Mouse (Mus musculus) forebrain, embryonic 16.5 days (tissue): ENCODE measurements around the gene Mad2l2. TPM values are rescaled to one million over a fixed set of nuclear protein-coding genes. Genes with fewer than 3 reads are reported as not detected.
A peak's percentile ranks its signal among the peaks of the same experiment; 100 is the strongest.
"Not testable (repeated sequence)": the region's sequence is repeated elsewhere in the genome, so short reads cannot be mapped to it uniquely, and the experiment has no call there.

Source experiments
- ATAC-seq: fragments of 200-750 bp; cut with Nextera tagmentation; 2 replicates; pipeline ENCODE4 v1.8.0; 2017; ENCODE audit warnings: mild to moderate bottlenecking, moderate library complexity
- H3K27ac ChIP-seq: fragments of 300-500 bp; sonication (generic); 2 replicates; pipeline ENCODE4 v1.5.1; 2014; ENCODE audit warnings: low read length, control low read depth
- H3K27me3 ChIP-seq: fragments of 300-500 bp; sonication (generic); replicated peaks from 2 replicates; pipeline ENCODE4 v1.6.1; 2014; ENCODE audit warnings: low read length; ENCODE audit not compliant: control insufficient read depth, insufficient read depth
- H3K36me3 ChIP-seq: fragments of 300-500 bp; sonication (generic); 2 replicates; pipeline ENCODE4 v1.6.1; 2014; ENCODE audit not compliant: control insufficient read depth, insufficient read depth
- H3K4me1 ChIP-seq: fragments of 300-500 bp; sonication (generic); replicated peaks from 2 replicates; pipeline ENCODE4 v1.6.1; 2014; ENCODE audit warnings: low read length; ENCODE audit not compliant: control insufficient read depth, insufficient read depth
- H3K4me2 ChIP-seq: fragments of 300-500 bp; sonication (generic); 2 replicates; pipeline ENCODE4 v1.6.1; 2014; ENCODE audit warnings: mild to moderate bottlenecking, low read length, control low read depth
- H3K4me3 ChIP-seq: fragments of 300-500 bp; sonication (generic); replicated peaks from 2 replicates; pipeline ENCODE4 v1.5.1; 2014; ENCODE audit warnings: mild to moderate bottlenecking, low read length, control low read depth
- H3K9ac ChIP-seq: fragments of 300-500 bp; sonication (generic); replicated peaks from 2 replicates; pipeline ENCODE4 v1.6.1; 2014; ENCODE audit warnings: low read depth, low read length, control low read depth
- H3K9me3 ChIP-seq: fragments of 300-500 bp; sonication (generic); 2 replicates; pipeline ENCODE4 v1.6.1; 2016; ENCODE audit warnings: low read length; ENCODE audit not compliant: control insufficient read depth
- whole genome bisulfite sequencing: fragments of 180-500 bp; shearing (Covaris S2); extraction: QIAGEN DNeasy Blood & Tissue Kit; methylation state at CpG from one replicate; pipeline ENCODE4 v1.1.7; 2014; 5-methylcytosine and 5-hydroxymethylcytosine counted together
- polyA plus RNA-seq: library from polyadenylated mRNA; unstranded; fragments of >200 nt; fragmentation: Nextera tagmentation; extraction: Ambion mirVana; gene quantifications from 2 replicates; pipeline ENCODE4 v1.2.1, GENCODE M21; 2015

The Mad2l2 gene
- polyA plus RNA-seq, 1 experiment from 2014 or later = 127 TPM

DNA sequence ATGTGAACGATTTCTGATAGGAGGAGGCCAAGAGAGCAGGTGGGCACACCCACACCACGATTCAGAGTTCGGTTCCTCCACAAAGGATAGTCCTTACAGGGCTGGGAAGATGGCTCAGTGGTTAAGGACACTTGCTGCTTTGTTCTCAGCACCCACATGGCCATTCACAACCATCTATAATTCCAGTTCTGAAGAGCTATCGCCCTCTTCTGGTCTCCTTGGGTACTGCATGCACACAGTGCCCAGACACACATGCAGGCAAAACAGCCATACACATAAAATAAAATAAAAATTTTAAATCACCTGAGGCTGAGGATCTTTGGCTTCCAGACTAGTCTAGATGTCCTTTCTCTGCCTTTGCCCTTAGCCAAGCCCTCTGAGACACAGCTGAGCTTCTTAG is 12.8 kb upstream of the Mad2l2 start:
- Histone ChIP-seq H3K36me3 (peaks cover 12% of the 10 kb centered on the region), H3K27ac (no peak overlapping the region), H3K9me3 (0 out of 2 replicates have a peak, but pooled peaks cover 2% of the 10 kb centered on the region), H3K27me3 (no peaks in the 10 kb centered on the region), H3K9ac (no peak overlapping the region), H3K4me2 (no peak overlapping the region), H3K4me3 (no peak overlapping the region), H3K4me1 (peaks cover 31% of the 10 kb centered on the region)
- no peak for ATAC-seq
- 77% methylated on average over 4 of the region's 4 CpGs for WGBS

DNA sequence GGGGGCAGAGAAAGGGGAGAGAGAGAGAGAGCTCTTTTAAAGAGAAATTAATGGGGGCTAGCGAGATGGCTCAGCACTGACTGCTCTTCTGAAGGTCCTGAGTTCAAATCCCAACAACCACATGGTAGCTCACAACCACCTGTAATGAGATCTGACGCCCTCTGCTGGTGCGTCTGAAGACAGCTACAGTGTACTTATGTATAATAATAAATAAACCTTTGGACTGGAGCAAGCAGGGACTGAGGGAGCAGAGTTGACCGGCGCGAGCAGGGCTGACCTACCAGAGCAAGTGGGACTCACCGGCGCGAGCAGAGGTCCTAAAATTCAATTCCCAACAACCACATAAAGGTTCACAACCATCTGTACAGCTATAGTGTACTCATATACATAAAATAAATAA is 10.6 kb upstream of the Mad2l2 start:
- not testable (repeated sequence) for H3K9me3 ChIP-seq, H3K27ac ChIP-seq, H3K27me3 ChIP-seq, H3K4me2 ChIP-seq, H3K9ac ChIP-seq, H3K4me3 ChIP-seq, H3K36me3 ChIP-seq, ATAC-seq
- H3K4me1 ChIP-seq = peaks cover 45% of the 10 kb centered on the region
- 84% methylated on average over 9 of the region's 9 CpGs for WGBS

DNA sequence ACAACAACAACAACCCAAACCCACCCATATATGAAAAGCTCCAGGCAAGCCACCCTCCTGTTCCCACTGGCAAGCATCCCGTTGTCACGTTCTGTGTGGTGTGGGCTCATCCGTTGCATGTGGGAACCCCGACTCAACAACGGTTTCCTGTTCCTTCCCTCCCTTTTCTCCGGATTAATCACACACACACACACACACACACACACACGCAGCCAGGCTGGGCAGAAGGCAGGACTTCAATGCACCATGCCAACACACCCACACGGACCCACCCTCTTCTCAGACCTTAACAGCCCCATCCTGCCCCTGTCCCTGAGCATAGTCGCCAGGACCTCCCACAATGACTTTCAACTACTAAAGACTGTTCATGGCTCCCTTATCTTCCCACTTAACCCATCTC is 9.6 kb upstream of the Mad2l2 start:
- no peak overlapping the region for H3K9ac ChIP-seq
- peak overlapping the region; percentile 65 for H3K27ac ChIP-seq
- peak; percentile 0; the same call in 1 of the 2 replicates for ATAC-seq
- no peak overlapping the region for H3K4me3 ChIP-seq
- H3K36me3 ChIP-seq = peaks cover 2% of the 10 kb centered on the region; the same call in 1 of the 2 replicates
- 0 out of 2 replicates have a peak overlapping the region, but pooled peaks have one; percentile 3 for H3K4me2 ChIP-seq
- 0 out of 2 replicates have a peak, but pooled peaks cover 2% of the 10 kb centered on the region for H3K9me3 ChIP-seq
- WGBS = 37% methylated on average over 9 of the region's 9 CpGs
- no peaks in the 10 kb centered on the region for H3K27me3 ChIP-seq
- H3K4me1 ChIP-seq = peaks cover 45% of the 10 kb centered on the region

DNA sequence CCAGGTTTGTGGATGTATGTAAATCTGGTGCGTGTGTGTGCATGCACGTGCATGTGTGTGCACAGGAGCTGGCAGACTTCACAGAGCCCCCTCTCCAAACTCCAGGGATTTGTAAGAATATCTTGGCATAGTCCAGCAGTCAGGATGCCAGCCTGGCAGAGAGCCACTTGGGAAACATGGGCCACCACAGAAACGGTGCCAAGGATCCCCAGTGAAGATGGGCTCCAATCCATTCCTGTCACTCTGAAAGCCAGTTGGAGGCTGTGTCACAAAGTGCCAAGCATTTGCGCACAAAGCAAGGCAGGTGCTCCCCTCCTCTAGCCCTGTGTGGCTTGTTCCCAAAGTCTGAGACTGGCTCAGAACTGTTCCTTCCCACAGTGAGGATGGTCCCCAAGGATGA is 8.8 kb upstream of the Mad2l2 start:
- H3K36me3 ChIP-seq = peaks cover 2% of the 10 kb centered on the region; the same call in 1 of the 2 replicates
- peaks cover 44% of the 10 kb centered on the region for H3K4me1 ChIP-seq
- no peak overlapping the region for H3K4me3 ChIP-seq
- H3K9ac ChIP-seq = no peak overlapping the region
- H3K9me3 ChIP-seq = 0 out of 2 replicates have a peak, but pooled peaks cover 2% of the 10 kb centered on the region
- ATAC-seq = peak; percentile 77
- no peaks in the 10 kb centered on the region for H3K27me3 ChIP-seq
- 36% methylated on average over 4 of the region's 4 CpGs for WGBS
- H3K27ac ChIP-seq = peak overlapping the region; percentile 85
- no peak overlapping the region for H3K4me2 ChIP-seq

DNA sequence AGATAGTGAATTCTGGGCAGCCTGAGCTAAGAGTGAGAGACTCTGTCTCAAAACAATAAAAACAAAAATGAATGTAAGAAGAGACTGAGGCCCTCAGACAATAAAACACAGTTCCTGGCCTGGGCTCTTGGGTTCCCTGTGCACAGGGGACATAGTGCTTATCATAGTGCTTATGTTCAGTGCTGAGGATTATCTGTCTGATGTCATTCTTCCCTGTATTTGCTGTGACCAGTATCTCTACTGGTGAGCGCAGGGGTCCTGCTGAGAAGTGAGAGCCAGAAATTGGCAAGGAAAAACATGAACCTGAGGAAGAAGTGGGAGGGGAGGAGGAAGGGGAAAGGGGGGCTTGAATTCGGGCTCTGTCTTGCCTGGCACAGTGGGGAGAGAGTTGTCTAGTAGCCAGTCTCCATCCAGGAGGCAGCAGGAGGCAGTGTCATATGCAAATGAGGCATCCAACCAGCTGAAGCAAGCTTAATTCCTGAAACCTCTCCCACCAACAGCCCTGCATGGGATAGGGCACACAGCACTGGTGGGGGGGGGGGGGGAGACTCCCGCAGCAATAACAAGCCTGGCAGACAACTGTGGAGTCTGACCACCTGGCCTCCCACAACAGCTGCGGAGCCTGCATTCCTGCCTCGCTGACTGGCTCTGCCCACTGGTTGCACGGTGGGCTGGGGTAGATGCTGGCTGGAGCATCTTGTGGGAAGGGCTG is 8.0 kb upstream of the Mad2l2 start:
- no peak overlapping the region for H3K9ac ChIP-seq
- H3K27me3 ChIP-seq = no peaks in the 10 kb centered on the region
- no peak overlapping the region for H3K4me2 ChIP-seq
- peak; percentile 80 for ATAC-seq
- H3K9me3 ChIP-seq = no peaks in the 10 kb centered on the region
- no peaks in the 10 kb centered on the region for H3K36me3 ChIP-seq
- 2% methylated on average over 6 of the region's 6 CpGs for WGBS
- H3K27ac ChIP-seq = peak overlapping the region; percentile 85
- H3K4me1 ChIP-seq = peaks cover 51% of the 10 kb centered on the region
- H3K4me3 ChIP-seq = no peak overlapping the region

DNA sequence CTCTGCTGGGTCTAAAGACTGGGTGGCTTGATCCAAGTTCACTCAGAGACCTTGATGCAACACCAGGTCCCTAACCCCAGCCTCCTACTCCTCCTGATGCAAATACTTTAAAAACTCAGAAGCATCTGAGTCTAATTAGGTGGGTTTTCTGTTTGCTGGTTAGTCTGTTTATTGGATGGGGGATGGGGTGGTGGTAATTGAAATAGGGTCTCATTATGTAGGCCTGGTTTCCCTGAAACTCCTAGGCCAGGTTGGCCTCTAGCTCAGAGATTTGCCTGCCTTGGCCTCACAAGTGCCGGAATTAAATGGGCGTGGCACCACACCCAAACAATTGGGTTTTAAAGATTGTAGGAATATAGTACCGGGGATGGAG is 7.5 kb upstream of the Mad2l2 start:
- H3K27me3 ChIP-seq = no peaks in the 10 kb centered on the region
- H3K36me3 ChIP-seq = no peaks in the 10 kb centered on the region
- H3K4me2 ChIP-seq = no peak overlapping the region
- no peak for ATAC-seq
- H3K4me3 ChIP-seq = no peak overlapping the region
- H3K9me3 ChIP-seq = no peaks in the 10 kb centered on the region
- H3K27ac ChIP-seq = peak overlapping the region; percentile 85
- H3K4me1 ChIP-seq = peaks cover 52% of the 10 kb centered on the region
- no peak overlapping the region for H3K9ac ChIP-seq
- WGBS = 45% methylated on average over 3 of the region's 3 CpGs

DNA sequence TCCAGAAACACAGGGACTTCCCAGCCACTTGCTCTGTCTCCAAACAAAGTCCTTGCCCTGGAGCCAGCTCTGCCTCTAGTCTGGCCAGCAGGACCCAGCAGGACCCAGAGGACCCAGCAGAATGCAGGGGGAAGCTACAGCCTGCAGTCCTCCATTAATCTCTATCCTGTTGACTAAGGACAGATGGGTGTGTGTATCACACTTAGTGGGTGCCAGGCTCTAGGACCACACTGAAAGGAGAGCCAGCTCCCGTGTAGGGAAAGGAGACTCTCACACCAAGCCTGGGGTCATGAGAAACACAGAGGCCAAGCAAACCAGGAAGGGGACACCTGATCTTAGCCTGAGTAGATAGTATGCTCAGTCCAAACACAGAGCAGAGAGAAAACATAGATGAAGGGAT is 1.9 kb upstream of the Mad2l2 start:
- peak overlapping the region; percentile 87 for H3K4me3 ChIP-seq
- no peak for ATAC-seq
- H3K9ac ChIP-seq = peak overlapping the region; percentile 100; the same call in 1 of the 2 replicates
- no peaks in the 10 kb centered on the region for H3K36me3 ChIP-seq
- WGBS = 44% methylated on average over 1 of the region's 1 CpGs
- H3K9me3 ChIP-seq = no peaks in the 10 kb centered on the region
- 0 out of 2 replicates have a peak overlapping the region, but pooled peaks have one; percentile 97 for H3K27ac ChIP-seq
- H3K4me1 ChIP-seq = peaks cover 54% of the 10 kb centered on the region
- H3K4me2 ChIP-seq = peak overlapping the region; percentile 97
- H3K27me3 ChIP-seq = no peaks in the 10 kb centered on the region

DNA sequence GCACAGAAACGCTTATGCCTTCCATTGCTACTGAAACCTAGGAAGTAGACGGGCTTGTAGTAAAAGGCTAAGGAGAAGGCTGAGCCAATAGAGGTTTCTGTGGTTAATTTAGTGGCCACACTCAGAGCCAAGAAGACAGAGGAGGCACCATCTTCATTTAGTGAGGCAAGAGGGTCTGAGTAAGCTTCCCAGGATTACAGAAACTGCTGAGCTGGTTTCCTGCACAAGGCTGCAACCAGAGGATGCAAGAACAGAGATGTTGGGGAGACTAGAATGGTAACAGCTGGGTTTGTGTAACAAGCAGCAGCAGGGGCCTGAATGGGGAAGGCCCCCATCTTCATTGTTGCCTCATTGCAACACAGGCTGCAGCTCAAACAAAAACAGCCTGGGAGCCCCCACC is 1.5 kb upstream of the Mad2l2 start:
- peak overlapping the region; percentile 100 for H3K9ac ChIP-seq
- peak overlapping the region; percentile 87 for H3K4me3 ChIP-seq
- no peak for ATAC-seq
- H3K36me3 ChIP-seq = no peaks in the 10 kb centered on the region
- H3K27ac ChIP-seq = peak overlapping the region; percentile 97; the same call in 1 of the 2 replicates
- 62% methylated on average over 2 of the region's 2 CpGs for WGBS
- no peaks in the 10 kb centered on the region for H3K27me3 ChIP-seq
- H3K4me2 ChIP-seq = peak overlapping the region; percentile 97
- no peaks in the 10 kb centered on the region for H3K9me3 ChIP-seq
- peaks cover 50% of the 10 kb centered on the region for H3K4me1 ChIP-seq

DNA sequence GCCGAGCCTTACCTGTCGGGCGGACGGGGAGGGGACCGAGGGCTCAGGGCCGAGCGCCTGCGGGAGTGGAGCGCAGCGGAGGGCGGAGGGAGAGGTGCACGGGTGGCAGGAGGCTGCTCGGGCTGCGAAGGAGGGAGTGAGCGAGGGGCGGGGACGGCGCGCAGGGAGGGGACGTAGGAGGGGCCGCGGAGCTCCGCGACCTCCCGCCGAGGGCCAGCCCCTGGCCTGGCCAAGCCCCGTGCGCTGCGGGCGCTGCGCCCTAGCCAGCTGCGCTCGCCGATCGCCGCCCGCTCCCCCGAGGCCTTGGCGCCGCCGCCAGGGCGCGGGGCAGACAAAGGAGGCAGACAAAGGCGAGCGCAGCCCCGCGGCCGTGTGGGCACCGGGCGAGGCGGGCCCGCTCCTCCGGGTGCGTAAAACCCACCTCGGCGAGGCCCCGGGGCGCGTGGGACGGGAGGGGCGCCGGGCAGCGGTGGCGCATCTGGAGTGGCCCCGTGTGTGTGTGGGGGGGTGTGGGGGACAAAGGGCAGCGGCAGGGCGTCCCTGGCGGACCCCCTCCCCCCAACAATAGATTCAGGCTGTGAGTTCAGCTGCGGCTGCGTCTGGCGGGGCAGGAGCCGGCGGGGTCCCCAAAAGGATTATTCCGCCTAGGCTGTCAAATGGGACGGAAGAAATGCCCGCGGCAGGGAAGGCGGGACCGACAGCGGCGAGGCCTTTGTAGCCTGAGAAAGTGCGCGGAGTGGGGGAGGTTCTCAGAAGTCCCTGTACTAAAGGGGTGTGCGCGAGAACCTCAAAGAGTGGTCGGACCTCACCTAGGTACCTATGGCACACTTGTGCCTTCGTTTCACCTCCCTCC is 603 bp downstream of the Mad2l2 start, which contains the start of gene Draxin:
TSS of gene Draxin (minus strand) at position 138 of the 853 bp plus-strand sequence.
- Histone ChIP-seq H3K4me2 (peak within 1 kb of the TSS; percentile 97), H3K27me3 (no peaks in the 10 kb centered on the region), H3K36me3 (no peaks in the 10 kb centered on the region), H3K4me3 (peak within 1 kb of the TSS; percentile 87), H3K9me3 (no peaks in the 10 kb centered on the region), H3K27ac (peak within 1 kb of the TSS; percentile 97), H3K4me1 (peaks cover 40% of the 10 kb centered on the region), H3K9ac (peak within 1 kb of the TSS; percentile 100)
- peak; percentile 85 for ATAC-seq
- WGBS = under 1% methylated on average over 69 of the region's 87 CpGs
